Comparison of ENCODE assay signal across 19 mouse cellular contexts in genomic region chr5:35839262-35839661, GRCm38 (mm10). TPM values are rescaled to one million over a fixed set of nuclear protein-coding genes. Genes with fewer than 3 reads are reported as not detected.
A peak's percentile ranks its signal among the peaks of the same experiment; 100 is the strongest.
DNase-seq lines count a peak whose midpoint lies in the region; ATAC-seq lines count a peak whose summit lies in the region.
"Had no signal": no experiment of that assay in that cellular context is flagged by ENCODE, and none has a peak within 500 bp of the region (broad histone marks: within the 10 kb centered on the region; RNA-seq: fewer than 3 reads in every experiment).

No protein-coding gene starts in this region.

- H3K9me3 ChIP-seq in heart, embryonic 14.5 days (ENCODE audit: control insufficient read depth, low read length) = no peaks in the 10 kb centered on the region
- no peaks in the 10 kb centered on the region for H3K9me3 ChIP-seq in midbrain, embryonic 10.5 days (replicated peaks)
- H3K9me3 ChIP-seq: forebrain, embryonic 15.5 days; heart, embryonic 15.5 days; hindbrain, embryonic 10.5 days; liver, embryonic 15.5 days had no signal

- H3K9ac ChIP-seq in heart, embryonic 14.5 days (ENCODE audit: low read length) = no peak overlapping the region
- H3K9ac ChIP-seq: forebrain, embryonic 15.5 days; heart, embryonic 15.5 days; liver, embryonic 15.5 days had no signal

- no peaks in the 10 kb centered on the region for H3K4me1 ChIP-seq in heart, embryonic 14.5 days (ENCODE audit: control insufficient read depth in 2 of 2, insufficient read depth in 2 of 2, low read length in 2 of 2)
- H3K4me1 ChIP-seq in midbrain, embryonic 10.5 days = peaks cover 15% of the 10 kb centered on the region
- H3K4me1 ChIP-seq: forebrain, embryonic 15.5 days; heart, embryonic 15.5 days; liver, embryonic 15.5 days had no signal

- H3K27me3 ChIP-seq in heart, embryonic 14.5 days (ENCODE audit: control insufficient read depth, insufficient read depth, low read length) = no peaks in the 10 kb centered on the region
- H3K27me3 ChIP-seq in midbrain, embryonic 10.5 days (ENCODE audit: low read depth, poor library complexity, severe bottlenecking) = no peaks in the 10 kb centered on the region
- H3K27me3 ChIP-seq: forebrain, embryonic 15.5 days; liver, embryonic 15.5 days had no signal

- intact Hi-C loops in heart, postnatal 14 days (cut with DNase I) = no loop called here

- ATAC-seq in heart, embryonic 14.5 days (ENCODE audit: insufficient number of reproducible peaks, insufficient read depth, low FRiP score, low read depth) = peak; percentile 18; the same call in 1 of the 2 replicates
- ATAC-seq in common myeloid progenitor, adult 5-6 weeks (replicated peaks; ENCODE audit: low read depth, poor library complexity, severe bottlenecking) = peak; percentile 73
- ATAC-seq: forebrain, embryonic 15.5 days; lung, postnatal 0 days had no signal

- H3K36me3 ChIP-seq in heart, embryonic 14.5 days (ENCODE audit: control insufficient read depth, insufficient read depth, low read length) = no peaks in the 10 kb centered on the region
- no peaks in the 10 kb centered on the region for H3K36me3 ChIP-seq in midbrain, embryonic 10.5 days
- H3K36me3 ChIP-seq: forebrain, embryonic 15.5 days; heart, embryonic 15.5 days; hindbrain, embryonic 10.5 days; liver, embryonic 15.5 days had no signal

- WGBS in heart, embryonic 14.5 days = 35% methylated on average over 2 of the region's 2 CpGs
- 41% methylated on average over 2 of the region's 2 CpGs for whole genome bisulfite sequencing in midbrain, embryonic 10.5 days

- no peak for DNase-seq in heart, postnatal 14 days
- DNase-seq in A20 (ENCODE audit: low read depth, low spot score) = peak; percentile 51
- peak; percentile 49 for DNase-seq in retina, embryonic 14.5 days (ENCODE audit: low spot score)
- no peak for DNase-seq in midbrain, embryonic 10.5 days (ENCODE audit: low spot score)
- DNase-seq in right cerebral cortex, postnatal 10 days (ENCODE audit: low spot score in 2 of 2) = no peak
- DNase-seq: adrenal gland, postnatal 36 days; cerebellum, adult 2 months; gastrocnemius, postnatal 25 days; heart, adult 2 months; kidney, adult 2 months; kidney, postnatal 4 days; thymus, postnatal 25 days had no signal

- H3K4me3 ChIP-seq in heart, embryonic 14.5 days (ENCODE audit: control insufficient read depth in 1 of 2, insufficient read depth in 1 of 2, low read depth in 1 of 2, low read length in 2 of 2) = no peak overlapping the region
- H3K4me3 ChIP-seq in midbrain, embryonic 10.5 days = no peak overlapping the region
- H3K4me3 ChIP-seq: forebrain, embryonic 15.5 days; heart, adult 2 months; heart, embryonic 15.5 days; hindbrain, embryonic 10.5 days; liver, embryonic 15.5 days had no signal

- no peak overlapping the region for H3K27ac ChIP-seq in heart, embryonic 14.5 days (replicated peaks in 1 of 2; ENCODE audit: control insufficient read depth in 1 of 2, insufficient read depth in 1 of 2, low read depth in 2 of 2, low read length in 2 of 2)
- no peak overlapping the region for H3K27ac ChIP-seq in midbrain, embryonic 10.5 days (replicated peaks)
- H3K27ac ChIP-seq: forebrain, embryonic 15.5 days; heart, adult 2 months; heart, embryonic 15.5 days; hindbrain, embryonic 10.5 days; liver, embryonic 15.5 days had no signal

- no peak overlapping the region for H3K4me2 ChIP-seq in heart, embryonic 14.5 days (ENCODE audit: low read length)
- H3K4me2 ChIP-seq: forebrain, embryonic 15.5 days; heart, embryonic 15.5 days; liver, embryonic 15.5 days had no signal

RNA-seq across cellular contexts. Expression of gene Afap1, which starts 53.9 kb away (rescaled TPM):
- polyA plus RNA-seq in heart, embryonic 14.5 days (2014; fragmentation: Nextera tagmentation; extraction: Ambion mirVana) = 24.8 and 27.3 TPM in 2 replicates
- total RNA-seq in heart, postnatal 14 days (2021) = 10 to 100 TPM; 28.3 to 28.7 TPM
- 1.5 and 3.6 TPM in 2 replicates for total RNA-seq in common myeloid progenitor, adult 5-6 weeks (2017)
- 21.6 and 34.3 TPM in 2 replicates for polyA plus RNA-seq in midbrain, embryonic 10.5 days (2016; fragmentation: Nextera tagmentation; extraction: Ambion mirVana)

Comparison
In these comparisons a context has a peak if more than half of its experiments do, and no peak if none do; other contexts are left out.
1. DNase-seq: peak in A20 (single experiment) and retina, embryonic 14.5 days (single experiment); none in heart, postnatal 14 days (0 of 2), midbrain, embryonic 10.5 days (single experiment) and right cerebral cortex, postnatal 10 days (0 of 2).